Mouse (Mus musculus) natural killer cell, adult 2 months (primary cell): ENCODE results near the gene Mknk2.

Experiments
- DNase-seq, 2 experiments: peaks; one replicate each; pipeline ENCODE4 v3.0.0; 2022; ENCODE audit warnings: low spot score in 2 of 2

The Mknk2 gene

GRCm38 (mm10) chr10:80669737-80670485 is 8.0 kb downstream of the Mknk2 start:
- no peak for DNase-seq

- DNase-seq, result no peak
Measured at GRCm38 (mm10) chr10:80669018-80669417, 8.9 kb downstream of the Mknk2 start.

GRCm38 (mm10) chr10:80668614-80669013 is 9.3 kb downstream of the Mknk2 start:
- peak; percentile 70 to 73 for DNase-seq

GRCm38 (mm10) chr10:80666837-80667412 is 11.0 kb downstream of the Mknk2 start:
- DNase-seq, result no peak

GRCm38 (mm10) chr10:80665981-80666733 is 11.8 kb downstream of the Mknk2 start:
- DNase-seq, result no peak

- no peak for DNase-seq
Measured at GRCm38 (mm10) chr10:80665459-80665858, 12.5 kb downstream of the Mknk2 start.

- no peak for DNase-seq
Measured at GRCm38 (mm10) chr10:80665016-80665380, 12.9 kb downstream of the Mknk2 start.

- peak in 1 of 2 experiments; percentile 42 for DNase-seq
Measured at GRCm38 (mm10) chr10:80664197-80665015, 13.5 kb downstream of the Mknk2 start.

- DNase-seq, result no peak
Measured at GRCm38 (mm10) chr10:80663485-80664196, 14.3 kb downstream of the Mknk2 start.

- DNase-seq, result peak; percentile 65 to 83
Measured at GRCm38 (mm10) chr10:80661149-80661548, 16.8 kb downstream of the Mknk2 start.

GRCm38 (mm10) chr10:80659213-80659612 is 18.7 kb downstream of the Mknk2 start:
- DNase-seq, result peak in 1 of 2 experiments; percentile 73

GRCm38 (mm10) chr10:80658841-80659202 is 19.1 kb downstream of the Mknk2 start:
- DNase-seq, result peak in 1 of 2 experiments; percentile 49

GRCm38 (mm10) chr10:80658194-80658840 is 19.6 kb downstream of the Mknk2 start:
- DNase-seq, result peak in 1 of 2 experiments; percentile 35

GRCm38 (mm10) chr10:80656863-80657623 is 20.9 kb downstream of the Mknk2 start, which contains the start of gene Btbd2:
Btbd2 (minus strand) TSS chr10:80657071.
- no peak for DNase-seq

GRCm38 (mm10) chr10:80656130-80656862 is 21.6 kb downstream of the Mknk2 start:
- DNase-seq, result peak; percentile 91 to 93

GRCm38 (mm10) chr10:80655406-80656129 is 22.3 kb downstream of the Mknk2 start:
- DNase-seq, result no peak

- DNase-seq, result no peak
Measured at GRCm38 (mm10) chr10:80654866-80655265, 23.0 kb downstream of the Mknk2 start.

GRCm38 (mm10) chr10:80653156-80653720 is 24.7 kb downstream of the Mknk2 start:
- DNase-seq, result no peak
